Mouse (Mus musculus) intestine, embryonic 16.5 days (tissue): Measurements from ENCODE around the gene Zbtb12. TPM values are rescaled to one million over a fixed set of nuclear protein-coding genes. Genes with fewer than 3 reads are reported as not detected.

ENCODE experiments used
- ATAC-seq: fragments of 200-750 bp; cut with Nextera tagmentation; 2 replicates; pipeline ENCODE4 v1.8.0; 2017; ENCODE audit warnings: moderate TSS enrichment, moderate library complexity
- H3K27ac ChIP-seq: fragments of 300-500 bp; sonication (generic); 2 replicates; pipeline ENCODE4 v1.5.1; 2014; ENCODE audit warnings: mild to moderate bottlenecking, low read length
- H3K27me3 ChIP-seq: fragments of 300-500 bp; sonication (generic); replicated peaks from 2 replicates; pipeline ENCODE4 v1.6.1; 2014; ENCODE audit warnings: low read length, control low read depth, mixed read lengths; ENCODE audit not compliant: control insufficient read depth, insufficient read depth
- H3K36me3 ChIP-seq: fragments of 300-500 bp; sonication (generic); 2 replicates; pipeline ENCODE4 v1.6.1; 2014; ENCODE audit warnings: low read length, control low read depth; ENCODE audit not compliant: control insufficient read depth, insufficient read depth
- H3K4me1 ChIP-seq: fragments of 300-500 bp; sonication (generic); 2 replicates; pipeline ENCODE4 v1.6.1; 2014; ENCODE audit warnings: low read length, control low read depth, mixed read lengths; ENCODE audit not compliant: control insufficient read depth, insufficient read depth
- H3K4me2 ChIP-seq: fragments of 300-500 bp; sonication (generic); 2 replicates; pipeline ENCODE4 v1.6.1; 2014; ENCODE audit warnings: low read depth, low read length, control low read depth
- H3K4me3 ChIP-seq: fragments of 300-500 bp; sonication (generic); 2 replicates; pipeline ENCODE4 v1.5.1; 2014; ENCODE audit warnings: mild to moderate bottlenecking, low read length
- H3K9ac ChIP-seq: fragments of 300-500 bp; sonication (generic); 2 replicates; pipeline ENCODE4 v1.6.1; 2014; ENCODE audit warnings: low read depth, low read length
- H3K9me3 ChIP-seq: fragments of 300-500 bp; sonication (generic); 2 replicates; pipeline ENCODE4 v1.6.1; 2016; ENCODE audit warnings: low read length, control low read depth; ENCODE audit not compliant: control insufficient read depth
- WGBS: fragments of 180-500 bp; shearing (Covaris S2); extraction: QIAGEN DNeasy Blood & Tissue Kit; methylation state at CpG from one replicate; pipeline ENCODE4 v1.1.7; 2014; 5-methylcytosine and 5-hydroxymethylcytosine counted together
- polyA plus RNA-seq: library from polyadenylated mRNA; unstranded; fragments of >200 nt; fragmentation: Nextera tagmentation; extraction: Ambion mirVana; gene quantifications from 2 replicates; pipeline ENCODE4 v1.2.1, GENCODE M21; 2015

Gene Zbtb12
- polyA plus RNA-seq, 1 experiment from 2014 or later, result 1.7 TPM

DNA sequence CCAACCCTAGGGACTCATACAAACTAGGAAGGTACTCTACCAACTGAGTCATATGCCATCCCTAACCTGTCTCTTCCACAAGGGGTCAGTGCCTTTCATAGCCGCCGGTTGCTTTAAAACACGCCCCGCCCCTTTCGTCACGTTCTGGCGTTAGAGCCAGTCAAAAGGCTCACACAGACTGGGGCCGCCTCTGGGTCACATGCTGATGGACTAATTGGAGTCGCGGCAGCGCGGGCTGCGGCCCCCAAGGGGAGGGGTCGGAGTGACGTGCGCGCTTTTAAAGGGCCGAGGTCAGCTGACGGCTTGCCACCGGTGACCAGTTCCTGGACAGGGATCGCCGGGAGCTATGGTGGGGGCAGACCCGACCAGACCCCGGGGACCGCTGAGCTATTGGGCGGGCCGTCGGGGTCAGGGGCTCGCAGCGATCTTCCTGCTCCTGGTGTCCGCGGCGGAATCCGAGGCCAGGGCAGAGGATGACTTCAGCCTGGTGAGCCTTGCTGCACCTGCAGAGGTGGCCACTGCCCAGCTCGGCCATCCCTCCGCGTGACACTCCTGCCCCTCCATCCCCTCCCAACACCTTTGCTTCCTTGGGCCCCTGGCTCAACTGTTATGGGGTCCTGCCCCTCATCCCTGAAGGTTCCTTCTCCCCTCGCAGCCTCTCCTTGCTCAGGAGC is 51.9 kb downstream of the Zbtb12 start, which contains the start of gene Neu1:
TSS of gene Neu1 (plus strand) at position 193 of the 674 bp plus-strand sequence.
- Histone ChIP-seq H3K9me3 (no peaks in the 10 kb centered on the region), H3K27ac (peak within 1 kb of the TSS; percentile 78), H3K4me3 (peak within 1 kb of the TSS; percentile 83), H3K27me3 (no peaks in the 10 kb centered on the region), H3K36me3 (peaks cover 13% of the 10 kb centered on the region), H3K4me2 (peak within 1 kb of the TSS; percentile 89), H3K4me1 (peaks cover 18% of the 10 kb centered on the region), H3K9ac (peak within 1 kb of the TSS; percentile 89)
- ATAC-seq, result peak; percentile 97
- 0% methylated on average over 38 of the region's 38 CpGs for WGBS

DNA sequence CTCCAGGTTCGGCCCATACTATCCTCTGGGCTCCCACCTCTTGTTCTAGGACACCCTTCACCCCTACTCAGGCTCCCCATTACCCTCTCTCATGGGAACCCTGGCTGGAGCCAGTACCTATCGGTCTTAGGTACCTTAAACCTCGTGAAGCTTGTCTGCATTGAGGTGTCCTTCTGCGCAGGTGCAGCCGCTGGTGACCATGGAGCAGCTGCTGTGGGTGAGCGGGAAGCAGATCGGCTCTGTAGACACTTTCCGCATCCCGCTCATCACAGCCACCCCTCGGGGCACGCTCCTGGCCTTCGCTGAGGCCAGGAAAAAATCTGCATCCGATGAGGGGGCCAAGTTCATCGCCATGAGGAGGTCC is 52.4 kb downstream of the Zbtb12 start:
- no peaks in the 10 kb centered on the region for H3K9me3 ChIP-seq
- ATAC-seq, result peak; percentile 24
- peak overlapping the region; percentile 89 for H3K4me2 ChIP-seq
- WGBS, result 8% methylated on average over 14 of the region's 14 CpGs
- peak overlapping the region; percentile 83 for H3K4me3 ChIP-seq
- peak overlapping the region; percentile 89 for H3K9ac ChIP-seq
- H3K4me1 ChIP-seq, result peaks cover 18% of the 10 kb centered on the region
- H3K36me3 ChIP-seq, result peaks cover 13% of the 10 kb centered on the region
- H3K27ac ChIP-seq, result peak overlapping the region; percentile 78
- H3K27me3 ChIP-seq, result no peaks in the 10 kb centered on the region

- no peaks in the 10 kb centered on the region for H3K27me3 ChIP-seq
- H3K36me3 ChIP-seq, result peaks cover 13% of the 10 kb centered on the region
- H3K4me3 ChIP-seq, result peak overlapping the region; percentile 83
- 61% methylated on average over 8 of the region's 8 CpGs for WGBS
- H3K27ac ChIP-seq, result peak overlapping the region; percentile 78; the same call in 1 of the 2 replicates
- H3K9ac ChIP-seq, result peak overlapping the region; percentile 89
- no peak for ATAC-seq
- H3K4me1 ChIP-seq, result peaks cover 18% of the 10 kb centered on the region
- peak overlapping the region; percentile 89 for H3K4me2 ChIP-seq
- no peaks in the 10 kb centered on the region for H3K9me3 ChIP-seq
Observed at GRCm38 (mm10) chr17:34932287-34932686, 53.0 kb downstream of the Zbtb12 start.

GRCm38 (mm10) chr17:34934031-34934430 is 54.7 kb downstream of the Zbtb12 start:
- H3K27ac ChIP-seq, result 0 out of 2 replicates have a peak overlapping the region, but pooled peaks have one; percentile 33
- peak overlapping the region; percentile 53 for H3K9ac ChIP-seq
- peaks cover 18% of the 10 kb centered on the region for H3K4me1 ChIP-seq
- 74% methylated on average over 24 of the region's 24 CpGs for WGBS
- no peaks in the 10 kb centered on the region for H3K27me3 ChIP-seq
- no peak for ATAC-seq
- H3K36me3 ChIP-seq, result peaks cover 13% of the 10 kb centered on the region
- H3K9me3 ChIP-seq, result no peaks in the 10 kb centered on the region
- H3K4me3 ChIP-seq, result peak overlapping the region; percentile 15; the same call in 1 of the 2 replicates
- peak overlapping the region; percentile 42 for H3K4me2 ChIP-seq

- peaks cover 18% of the 10 kb centered on the region for H3K4me1 ChIP-seq
- H3K9ac ChIP-seq, result peak overlapping the region; percentile 53
- 48% methylated on average over 8 of the region's 8 CpGs for WGBS
- H3K4me2 ChIP-seq, result peak overlapping the region; percentile 42
- H3K4me3 ChIP-seq, result peak overlapping the region; percentile 15; the same call in 1 of the 2 replicates
- no peaks in the 10 kb centered on the region for H3K27me3 ChIP-seq
- no peak for ATAC-seq
- peaks cover 13% of the 10 kb centered on the region for H3K36me3 ChIP-seq
- no peak overlapping the region for H3K27ac ChIP-seq
- H3K9me3 ChIP-seq, result no peaks in the 10 kb centered on the region
Observed at GRCm38 (mm10) chr17:34934830-34935229, 55.5 kb downstream of the Zbtb12 start.

DNA sequence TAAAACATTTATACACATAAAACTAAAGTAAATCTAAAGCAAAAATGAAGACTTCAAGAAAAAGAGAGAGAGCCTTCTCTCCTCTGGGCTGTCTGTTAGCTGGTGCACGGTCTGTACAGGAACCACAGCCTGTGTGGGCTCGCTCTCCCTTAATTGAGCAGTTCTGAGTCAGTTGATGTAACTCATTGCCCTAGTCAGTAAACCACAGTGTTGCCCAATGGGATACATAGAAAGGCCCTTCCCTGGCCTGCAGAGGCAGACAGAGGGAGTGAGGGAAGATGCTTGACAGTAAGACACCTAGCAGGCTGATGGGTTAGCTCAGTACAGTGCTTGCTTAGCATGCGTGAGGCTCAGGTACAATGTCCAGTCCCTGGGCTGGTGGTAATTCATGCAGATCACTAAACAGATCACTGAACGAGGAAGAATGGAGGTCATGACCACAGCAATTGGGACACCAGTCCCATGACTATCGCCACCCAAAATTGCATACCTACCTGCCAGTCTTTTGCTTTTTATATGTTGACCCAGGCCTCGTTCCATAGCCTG is 58.8 kb downstream of the Zbtb12 start:
- ATAC-seq, result peak; percentile 27; the same call in 1 of the 2 replicates
- no peak overlapping the region for H3K9ac ChIP-seq
- H3K36me3 ChIP-seq, result peaks cover 9% of the 10 kb centered on the region
- no peak overlapping the region for H3K4me3 ChIP-seq
- H3K4me2 ChIP-seq, result no peak overlapping the region
- no peaks in the 10 kb centered on the region for H3K27me3 ChIP-seq
- H3K27ac ChIP-seq, result no peak overlapping the region; the same call in 1 of the 2 replicates
- H3K9me3 ChIP-seq, result no peaks in the 10 kb centered on the region
- peaks cover 14% of the 10 kb centered on the region for H3K4me1 ChIP-seq
- WGBS, result 81% methylated on average over 6 of the region's 6 CpGs

GRCm38 (mm10) chr17:34941344-34942041 is 62.2 kb downstream of the Zbtb12 start:
- Histone ChIP-seq H3K4me2 (peak overlapping the region; percentile 38), H3K27ac (peak overlapping the region; percentile 46), H3K27me3 (no peaks in the 10 kb centered on the region), H3K9ac (peak overlapping the region; percentile 63), H3K9me3 (no peaks in the 10 kb centered on the region), H3K4me1 (peaks cover 9% of the 10 kb centered on the region), H3K4me3 (peak overlapping the region; percentile 33), H3K36me3 (no peaks in the 10 kb centered on the region)
- ATAC-seq, result no peak
- 8% methylated on average over 15 of the region's 15 CpGs for WGBS

- 61% methylated on average over 4 of the region's 4 CpGs for WGBS
- H3K4me2 ChIP-seq, result 0 out of 2 replicates have a peak overlapping the region, but pooled peaks have one; percentile 7
- 0 out of 2 replicates have a peak overlapping the region, but pooled peaks have one; percentile 44 for H3K9ac ChIP-seq
- no peaks in the 10 kb centered on the region for H3K27me3 ChIP-seq
- no peak overlapping the region for H3K4me3 ChIP-seq
- H3K4me1 ChIP-seq, result peaks cover 9% of the 10 kb centered on the region
- H3K36me3 ChIP-seq, result no peaks in the 10 kb centered on the region
- peak overlapping the region; percentile 88 for H3K27ac ChIP-seq
- H3K9me3 ChIP-seq, result no peaks in the 10 kb centered on the region
- peak; percentile 66 for ATAC-seq
Observed at GRCm38 (mm10) chr17:34943128-34943815, 64.0 kb downstream of the Zbtb12 start.

DNA sequence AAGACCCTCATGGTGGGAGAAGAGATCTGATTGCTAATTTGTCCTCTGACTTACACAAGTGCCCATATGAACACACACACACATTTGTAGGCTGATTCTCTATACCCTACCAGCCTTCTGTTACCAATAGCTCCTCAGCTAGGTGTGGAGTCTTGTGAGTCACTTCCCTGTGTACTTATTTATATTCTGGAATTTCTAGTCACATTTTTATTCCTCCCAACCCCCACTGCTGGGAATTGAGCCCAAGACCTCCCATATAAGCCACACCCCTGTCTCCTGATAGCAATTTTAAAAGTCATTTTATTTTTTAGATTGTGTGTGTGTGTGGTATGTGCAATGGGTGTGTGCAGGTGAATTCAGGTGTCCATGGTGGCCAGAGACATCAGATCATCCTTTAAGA is 65.1 kb downstream of the Zbtb12 start:
- peak overlapping the region; percentile 88 for H3K27ac ChIP-seq
- H3K4me2 ChIP-seq, result no peak overlapping the region
- H3K4me1 ChIP-seq, result peaks cover 9% of the 10 kb centered on the region
- 0 out of 2 replicates have a peak, but pooled peaks have one; percentile 6 for ATAC-seq
- no peak overlapping the region for H3K4me3 ChIP-seq
- no peaks in the 10 kb centered on the region for H3K9me3 ChIP-seq
- H3K36me3 ChIP-seq, result no peaks in the 10 kb centered on the region
- H3K27me3 ChIP-seq, result no peaks in the 10 kb centered on the region
- no peak overlapping the region for H3K9ac ChIP-seq
